Mouse (Mus musculus) MEL (cell line): Measurements from ENCODE around the gene Gcm1.

ENCODE experiments used
- CHD1 ChIP-seq: IDR thresholded peaks from 2 replicates; pipeline ENCODE4 v1.6.1; 2012; ENCODE audit warnings: low read depth, mild to moderate bottlenecking, inconsistent platforms, low read length, improper control_type of control experiment
- CHD2 ChIP-seq: IDR thresholded peaks from 2 replicates; pipeline ENCODE4 v1.6.1; 2011; ENCODE audit warnings: low read length, improper control_type of control experiment
- CTCF ChIP-seq, 3 experiments: IDR thresholded peaks in 2 of 3; conservative IDR thresholded peaks in 1 of 3; 2 replicates each; pipeline ENCODE4 v1.5.1; 2011 to 2012; ENCODE audit warnings: low read length in 3 of 3, low read depth in 2 of 3, mild to moderate bottlenecking in 2 of 3, improper control_type of control experiment in 1 of 3, inconsistent platforms in 1 of 3, mixed read lengths in 1 of 3, moderate library complexity in 1 of 3; ENCODE audit not compliant: control insufficient read depth in 1 of 3, insufficient read depth in 1 of 3, poor library complexity in 1 of 3, severe bottlenecking in 1 of 3
- E2F4 ChIP-seq: IDR thresholded peaks from 2 replicates; pipeline ENCODE4 v1.6.1; 2011; ENCODE audit warnings: low read depth, low read length, improper control_type of control experiment, borderline replicate concordance
- KAT2A ChIP-seq: conservative IDR thresholded peaks from 2 replicates; pipeline ENCODE4 v1.6.1; 2012; ENCODE audit warnings: low read depth, low read length, improper control_type of control experiment, inconsistent platforms
- NRF1 ChIP-seq: IDR thresholded peaks from 2 replicates; pipeline ENCODE4 v1.6.1; 2014; ENCODE audit warnings: low read depth, mild to moderate bottlenecking, inconsistent platforms, low read length, improper control_type of control experiment, moderate library complexity; ENCODE audit not compliant: poor library complexity, insufficient read depth, severe bottlenecking
- SIN3A ChIP-seq: IDR thresholded peaks from 2 replicates; pipeline ENCODE4 v1.6.1; 2012; ENCODE audit warnings: low read length, improper control_type of control experiment, inconsistent platforms
- TBP ChIP-seq: IDR thresholded peaks from 2 replicates; pipeline ENCODE4 v1.8.0; 2011; ENCODE audit warnings: low read depth, low read length, improper control_type of control experiment
- TCF12 ChIP-seq: IDR thresholded peaks from 2 replicates; pipeline ENCODE4 v1.6.1; 2014; ENCODE audit warnings: low read depth, mild to moderate bottlenecking, inconsistent platforms, low read length, improper control_type of control experiment, moderate library complexity

GRCm38 (mm10) chr9:78032930-78033329 is 18.8 kb upstream of the Gcm1 start:
- TF ChIP-seq NRF1 (no peak), TCF12 (no peak), CTCF (IDR thresholded peaks at IDR 0.05 in 2 of 3, conservative IDR thresholded peaks at IDR 0.05 in 1 of 3; ENCODE audit: control insufficient read depth in 1 of 3, insufficient read depth in 1 of 3, low read depth in 2 of 3, low read length in 3 of 3, poor library complexity in 1 of 3, severe bottlenecking in 1 of 3) (no peak), CHD1 (no peak), CHD2 (no peak), SIN3A (no peak), E2F4 (no peak), KAT2A (no peak), TBP (no peak)
